Mouse (Mus musculus): ENCODE measurements around the gene AW549877.

GRCm38 (mm10) chr15:3994852-3995447 lies 594 bp downstream of the AW549877 start:
- TF ChIP-seq POLR2A (IDR thresholded peaks at IDR 0.05; ENCODE audit: insufficient read depth, low read depth, low read length) = no peak
- no peak for TF ChIP-seq CTCF (IDR thresholded peaks at IDR 0.05; ENCODE audit: insufficient read depth, low read depth, low read length)
